Mouse (Mus musculus): ENCODE data around the gene Tapbp. TPM values are rescaled to one million over a fixed set of nuclear protein-coding genes. Genes with fewer than 3 reads are reported as not detected.
A peak's percentile ranks its signal among the peaks of the same experiment; 100 is the strongest.
"Not testable (repeated sequence)": the region's sequence is repeated elsewhere in the genome, so short reads cannot be mapped to it uniquely, and the experiment has no call there.

The Tapbp gene
- total RNA-seq, 2 experiments from 2014 or later: 33.0 to 34.7 TPM

- intact Hi-C loops (cut with DNase I): no loop called here
Observed at GRCm38 (mm10) chr17:33935422-33936055, 19.8 kb downstream of the Tapbp start.

GRCm38 (mm10) chr17:33936993-33937392 lies 21.3 kb downstream of the Tapbp start:
- peak in 1 of 2 experiments; percentile 36 for DNase-seq (ENCODE audit: extremely low spot score in 1 of 2, low spot score in 2 of 2)
- intact Hi-C loops (cut with DNase I): no loop called here

More at GRCm38 (mm10) chr17:33935422-33936055, 19.8 kb downstream of the Tapbp start:
- peak in 1 of 2 experiments; percentile 50 for DNase-seq (ENCODE audit: extremely low spot score in 1 of 2, low spot score in 2 of 2)

GRCm38 (mm10) chr17:33938783-33939182 lies 23.1 kb downstream of the Tapbp start:
- peak in 1 of 2 experiments; percentile 37 for DNase-seq (ENCODE audit: extremely low spot score in 1 of 2, low spot score in 2 of 2)
- intact Hi-C loops (cut with DNase I): no loop called here

- intact Hi-C loops (cut with DNase I): no loop called here
- peak; percentile 81 to 89 for DNase-seq (ENCODE audit: extremely low spot score in 1 of 2, low spot score in 2 of 2)
Observed at GRCm38 (mm10) chr17:33940206-33940805, 24.6 kb downstream of the Tapbp start, which contains the start of the genes Pfdn6 and Wdr46. Pfdn6 (minus strand) TSS chr17:33940343. Wdr46 (plus strand) TSS chr17:33940660.

GRCm38 (mm10) chr17:33940981-33941380 lies 25.3 kb downstream of the Tapbp start:
- intact Hi-C loops (cut with DNase I): no loop called here
- peak in 1 of 2 experiments; percentile 66 for DNase-seq (ENCODE audit: extremely low spot score in 1 of 2, low spot score in 2 of 2)

- peak in 1 of 2 experiments; percentile 26 for DNase-seq (ENCODE audit: extremely low spot score in 1 of 2, low spot score in 2 of 2)
- intact Hi-C loops (cut with DNase I): no loop called here
Observed at GRCm38 (mm10) chr17:33941381-33941780, 25.7 kb downstream of the Tapbp start.

GRCm38 (mm10) chr17:33943454-33943853 lies 27.8 kb downstream of the Tapbp start:
- intact Hi-C loops (cut with DNase I): no loop called here
- DNase-seq (ENCODE audit: extremely low spot score in 1 of 2, low spot score in 2 of 2): peak in 1 of 2 experiments; percentile 21

- intact Hi-C loops (cut with DNase I): no loop called here
- DNase-seq (ENCODE audit: extremely low spot score in 1 of 2, low spot score in 2 of 2): no peak
Observed at GRCm38 (mm10) chr17:33947430-33948089, 31.9 kb downstream of the Tapbp start.

- DNase-seq (ENCODE audit: extremely low spot score in 1 of 2, low spot score in 2 of 2): peak in 1 of 2 experiments; percentile 32
- intact Hi-C loops (cut with DNase I): no loop called here
Observed at GRCm38 (mm10) chr17:33948090-33948904, 32.6 kb downstream of the Tapbp start.

- peak in 1 of 2 experiments; percentile 31 for DNase-seq (ENCODE audit: extremely low spot score in 1 of 2, low spot score in 2 of 2)
- intact Hi-C loops (cut with DNase I): no loop called here
Observed at GRCm38 (mm10) chr17:33948905-33949537, 33.3 kb downstream of the Tapbp start.

GRCm38 (mm10) chr17:33950131-33950625 lies 34.5 kb downstream of the Tapbp start:
- DNase-seq (ENCODE audit: extremely low spot score in 1 of 2, low spot score in 2 of 2): peak in 1 of 2 experiments; percentile 27
- intact Hi-C loops (cut with DNase I): no loop called here

- intact Hi-C loops (cut with DNase I): no loop called here
- peak in 1 of 2 experiments; percentile 91 for DNase-seq (ENCODE audit: extremely low spot score in 1 of 2, low spot score in 2 of 2)
Observed at GRCm38 (mm10) chr17:33951021-33951946, 35.6 kb downstream of the Tapbp start, which contains the start of gene B3galt4. B3galt4 (minus strand) TSS chr17:33951488.

- intact Hi-C loops (cut with DNase I); DNase-seq (ENCODE audit: extremely low spot score in 1 of 2, low spot score in 2 of 2): not testable (repeated sequence)
Observed at GRCm38 (mm10) chr17:33952015-33952414, 36.3 kb downstream of the Tapbp start.

GRCm38 (mm10) chr17:33952879-33953278 lies 37.2 kb downstream of the Tapbp start:
- DNase-seq (ENCODE audit: extremely low spot score in 1 of 2, low spot score in 2 of 2): no peak
- intact Hi-C loops (cut with DNase I): no loop called here

GRCm38 (mm10) chr17:33953310-33953709 lies 37.6 kb downstream of the Tapbp start:
- intact Hi-C loops (cut with DNase I): no loop called here

GRCm38 (mm10) chr17:33953961-33954565 lies 38.4 kb downstream of the Tapbp start:
- intact Hi-C loops (cut with DNase I): no loop called here
- no peak for DNase-seq (ENCODE audit: extremely low spot score in 1 of 2, low spot score in 2 of 2)

More at GRCm38 (mm10) chr17:33953310-33953709, 37.6 kb downstream of the Tapbp start:
- no peak for DNase-seq (ENCODE audit: extremely low spot score in 1 of 2, low spot score in 2 of 2)

All from left cerebral cortex, postnatal 10 days (tissue).